Mouse (Mus musculus): Measurements from ENCODE around the gene Cbx4.
A peak's percentile ranks its signal among the peaks of the same experiment; 100 is the strongest.

The Cbx4 gene

DNA sequence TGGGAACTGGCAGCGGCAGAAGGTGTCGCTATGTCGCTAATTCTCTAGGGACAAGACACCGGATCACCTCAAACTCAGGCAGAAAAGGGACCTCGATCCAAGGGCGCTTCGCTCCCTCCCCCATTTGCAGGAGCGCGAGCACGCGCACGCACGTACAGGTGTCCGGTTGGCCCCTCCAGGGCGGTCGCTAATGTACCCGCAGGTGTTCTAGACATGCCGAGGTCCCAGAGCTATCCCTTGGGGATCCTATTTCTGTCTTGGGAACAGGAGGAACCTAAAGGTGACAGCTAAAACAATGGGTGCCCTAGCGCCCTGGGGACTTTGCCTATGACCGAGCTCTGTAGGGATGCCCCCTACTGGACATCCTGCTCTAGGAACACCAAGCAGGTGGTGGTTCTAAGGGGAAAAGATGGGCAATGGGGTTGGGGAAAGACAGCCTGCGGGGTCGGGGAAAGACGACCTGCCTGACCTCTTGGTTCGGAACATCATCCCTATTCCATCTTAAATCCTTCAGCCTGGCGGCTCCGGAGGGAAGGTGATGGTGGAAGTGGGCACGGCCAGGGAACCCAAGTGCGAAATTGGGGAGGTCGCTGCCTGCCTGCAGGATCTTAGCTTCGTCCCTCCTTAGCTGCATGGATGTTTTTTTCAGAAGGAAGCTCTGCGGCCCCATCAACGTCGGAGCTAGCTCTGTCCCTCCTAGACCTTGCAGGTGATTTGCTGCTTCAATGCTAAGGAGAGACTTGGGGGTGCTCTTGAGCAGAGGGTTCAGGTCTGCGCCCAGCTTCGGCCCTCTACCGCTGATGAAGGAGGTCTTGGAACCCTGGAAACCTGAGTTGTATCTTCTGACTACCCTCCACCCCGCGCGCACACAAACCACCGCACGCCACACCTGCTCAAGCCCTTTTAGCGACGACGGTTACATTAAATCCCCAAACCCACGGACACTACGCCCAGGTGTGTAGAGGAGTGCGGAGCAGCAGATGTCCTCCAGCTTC, 31.4 kb downstream of the Cbx4 start:
- DNase-seq: peak; percentile 41

DNA sequence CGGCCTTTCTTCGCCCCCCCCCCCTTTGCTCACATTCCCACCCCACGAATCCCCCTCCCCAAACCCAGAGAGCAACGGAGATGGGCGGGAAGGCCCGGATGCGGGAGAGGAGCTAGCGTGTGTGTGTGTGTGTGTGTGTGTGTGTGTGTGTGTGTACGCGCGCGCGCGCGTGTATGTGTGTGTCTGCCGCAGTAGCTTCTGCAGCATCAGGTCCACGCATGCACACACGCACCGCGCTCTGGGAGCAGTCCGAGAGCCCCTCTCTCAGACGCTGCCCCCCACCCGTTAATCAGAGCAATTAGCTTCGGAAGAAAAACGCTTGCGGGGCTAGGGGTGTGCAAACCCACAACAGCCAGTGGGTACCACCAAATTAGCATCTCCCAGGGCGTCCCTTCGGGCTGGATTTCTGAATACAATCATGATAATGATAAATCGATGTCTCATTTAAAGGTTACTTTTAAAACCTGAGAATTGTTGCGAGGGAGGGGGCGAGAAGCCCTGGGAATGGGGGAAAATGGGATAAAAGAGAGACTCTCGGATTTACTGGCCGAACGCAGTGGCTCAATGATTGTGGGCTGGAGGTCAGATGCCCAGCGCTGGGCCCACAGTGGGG, 32.2 kb downstream of the Cbx4 start:
- DNase-seq: no peak

DNA sequence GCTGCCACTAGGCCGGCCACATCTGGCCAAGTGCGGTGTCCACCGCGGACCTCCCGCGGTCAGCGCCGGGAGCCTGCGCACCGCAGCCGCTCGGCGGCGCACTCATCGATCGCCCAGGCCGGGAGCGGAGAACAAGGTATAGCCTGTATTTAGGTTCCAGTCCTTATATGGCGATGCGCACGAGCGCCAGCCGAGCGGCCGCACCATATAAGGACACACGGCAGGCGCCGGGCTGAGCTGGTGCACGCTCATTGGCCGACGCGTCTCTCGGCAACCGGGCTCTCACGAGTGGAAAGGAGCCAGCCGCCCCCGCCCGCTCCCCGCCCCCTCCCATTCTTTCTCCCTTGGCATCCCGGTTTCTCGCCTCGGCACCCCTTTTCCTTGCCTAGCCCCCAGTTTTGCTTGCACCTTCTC, 32.8 kb downstream of the Cbx4 start:
- peak; percentile 64 for DNase-seq

GRCm38 (mm10) chr11:119052661-119053256, 33.3 kb downstream of the Cbx4 start:
- DNase-seq: peak; percentile 56

DNA sequence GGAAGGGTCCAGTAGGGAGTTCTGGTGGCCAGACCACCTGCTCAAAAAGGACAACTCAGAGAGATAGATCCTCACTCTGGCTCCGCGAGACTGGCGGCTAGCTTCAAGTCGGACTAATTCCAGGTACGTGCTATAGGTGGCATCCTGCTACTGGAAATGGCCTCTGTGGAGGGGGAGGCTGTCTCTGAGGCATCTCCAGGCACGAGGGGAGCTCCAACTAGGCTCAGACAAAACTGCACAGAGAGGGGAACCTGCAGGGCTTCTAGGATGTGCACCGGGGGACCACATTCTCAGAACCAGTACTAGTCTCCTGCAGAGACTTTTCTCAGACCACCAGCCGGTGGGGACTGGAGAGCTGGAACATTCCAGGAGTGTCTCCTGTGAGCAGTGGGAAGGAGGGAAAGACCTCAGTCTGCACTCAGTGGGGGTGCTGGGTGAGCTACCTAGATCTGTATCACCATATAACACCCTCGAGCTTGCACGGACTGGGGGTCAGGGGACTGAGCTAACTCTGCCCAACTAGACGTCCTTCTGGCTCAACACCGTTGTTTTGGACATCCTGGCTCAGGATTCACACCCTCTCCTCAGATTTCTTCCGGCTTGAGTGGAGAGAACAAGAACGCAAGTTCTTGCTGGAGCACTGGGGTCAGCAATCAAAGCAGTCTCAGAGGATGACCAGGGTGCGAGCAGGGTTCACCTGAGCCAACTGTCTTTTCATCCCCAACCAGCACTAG, 33.9 kb downstream of the Cbx4 start:
- peak; percentile 65 for DNase-seq

DNA sequence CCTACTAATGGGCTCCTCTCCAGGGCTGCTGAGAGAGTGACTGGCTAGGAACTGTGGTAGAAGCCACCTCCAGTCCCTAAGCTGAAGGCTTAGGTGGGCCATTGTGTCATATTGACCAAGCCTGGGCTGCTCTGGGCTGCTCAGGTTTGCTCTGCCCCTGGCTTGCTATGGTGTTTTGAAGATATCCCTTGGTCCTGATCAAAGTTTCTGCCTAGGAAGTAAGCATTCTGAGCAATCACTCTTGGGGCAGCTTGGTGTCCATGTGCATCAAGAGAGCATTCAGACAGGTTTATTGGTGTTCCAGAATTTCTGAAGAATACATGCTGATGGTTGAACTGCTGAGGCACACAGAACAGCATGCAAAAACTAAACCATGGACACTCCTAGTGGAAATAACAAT, 34.6 kb downstream of the Cbx4 start:
- no peak for DNase-seq

- no peak for DNase-seq
These were observed 35.7 kb downstream of the Cbx4 start for GRCm38 (mm10) chr11:119050361-119050760.

DNA sequence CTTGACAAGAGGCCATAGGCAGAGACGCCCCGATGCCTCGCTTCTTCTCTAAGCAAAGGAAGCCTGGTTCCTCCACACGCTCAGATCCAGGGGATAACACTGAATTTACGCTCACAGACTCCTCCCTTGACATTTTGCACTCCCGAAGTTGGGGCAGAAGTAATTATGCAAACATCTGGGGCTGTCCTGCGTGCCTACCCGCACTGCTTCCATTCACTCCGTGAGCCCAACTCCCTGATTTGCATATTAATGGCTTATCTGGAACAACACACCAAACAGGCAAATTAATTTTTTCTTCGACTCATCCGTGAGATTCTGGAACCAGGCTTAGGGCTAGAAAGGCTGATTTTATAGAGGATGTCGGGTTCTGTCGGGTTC, 37.9 kb downstream of the Cbx4 start:
- no peak for DNase-seq

DNA sequence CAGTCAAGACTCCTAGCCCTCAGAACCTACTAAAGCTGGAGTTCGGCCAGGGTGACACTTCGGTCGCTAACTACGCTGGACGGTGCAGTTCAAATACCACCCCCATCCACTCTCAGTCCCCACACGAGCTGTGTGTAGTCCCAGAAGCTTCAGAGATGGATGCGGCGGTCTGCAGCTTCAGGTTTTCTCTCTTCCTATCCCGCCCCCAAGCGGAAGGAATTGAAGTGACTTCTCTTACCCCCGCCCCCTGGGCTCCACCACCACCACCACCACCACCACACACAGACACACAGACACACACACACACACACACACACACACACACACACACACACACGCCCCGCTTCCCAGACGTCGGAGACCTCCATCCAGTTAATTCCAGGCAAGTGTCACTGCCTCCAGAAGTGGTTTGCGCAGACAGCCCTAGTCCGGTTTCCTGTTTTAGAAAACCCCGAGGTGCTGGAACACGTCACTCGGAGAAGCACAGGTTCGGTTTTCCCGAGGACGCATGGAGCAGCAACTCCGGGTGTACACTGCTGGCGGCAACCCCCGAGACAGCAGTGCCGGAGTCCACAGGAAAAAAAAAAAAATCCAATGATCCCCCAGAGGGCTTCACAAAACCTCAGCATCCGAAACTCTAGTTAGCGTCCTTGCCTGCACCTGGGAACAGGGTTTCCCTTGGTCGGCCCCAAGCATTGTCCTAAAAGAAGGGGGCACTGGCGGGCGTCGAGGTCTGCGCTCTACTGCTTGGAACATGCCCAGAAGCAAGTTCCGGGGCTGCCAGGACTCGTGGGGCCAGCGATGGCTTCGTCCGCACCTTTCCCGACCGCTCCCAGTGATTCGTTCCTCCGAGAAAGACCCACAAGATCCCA, 38.5 kb downstream of the Cbx4 start:
- DNase-seq: no peak

GRCm38 (mm10) chr11:119046601-119047245, 39.3 kb downstream of the Cbx4 start:
- no peak for DNase-seq

DNA sequence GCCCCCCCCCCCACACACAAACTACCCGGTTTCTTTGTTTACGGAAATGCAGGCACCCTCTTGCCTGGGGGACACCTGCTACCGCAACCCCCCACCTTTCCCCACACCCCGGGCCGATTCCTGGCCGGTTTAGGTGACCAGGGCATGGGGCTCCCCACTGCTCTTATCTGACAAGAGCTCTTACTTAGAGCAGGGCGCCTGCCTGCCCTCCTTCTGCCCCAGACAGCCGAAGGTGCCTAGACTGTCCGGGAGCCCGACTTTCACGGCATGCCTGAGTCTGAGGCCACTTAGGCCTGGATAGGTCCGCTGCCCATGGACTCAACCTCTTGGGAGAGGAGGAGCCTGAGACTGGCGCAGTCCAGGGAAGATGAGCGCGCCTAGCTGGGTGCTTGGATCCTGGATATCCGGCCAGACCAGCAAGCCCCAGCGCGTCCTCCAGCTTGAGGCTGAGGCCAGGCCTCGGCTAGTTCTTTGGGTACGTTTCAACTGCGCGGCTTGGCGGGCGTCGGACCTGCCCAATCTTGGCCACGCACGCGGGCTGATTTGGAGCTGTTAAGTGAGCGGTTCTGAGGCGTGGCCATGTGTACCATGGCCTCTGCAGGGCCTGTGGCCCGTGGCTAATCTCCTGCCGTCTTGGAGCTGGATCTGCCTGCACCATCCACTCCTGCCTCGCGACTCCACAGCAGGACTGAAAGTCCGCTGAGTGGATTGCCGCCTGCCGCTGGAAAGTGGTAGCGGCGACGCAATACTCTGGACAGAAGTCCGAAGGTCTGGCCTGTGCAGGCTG, 41.3 kb downstream of the Cbx4 start:
- peak; percentile 32 for DNase-seq

GRCm38 (mm10) chr11:119043761-119044550, 42.1 kb downstream of the Cbx4 start:
- DNase-seq: peak; percentile 46

- DNase-seq: no peak
These were observed 42.8 kb downstream of the Cbx4 start for GRCm38 (mm10) chr11:119043273-119043540.

DNA sequence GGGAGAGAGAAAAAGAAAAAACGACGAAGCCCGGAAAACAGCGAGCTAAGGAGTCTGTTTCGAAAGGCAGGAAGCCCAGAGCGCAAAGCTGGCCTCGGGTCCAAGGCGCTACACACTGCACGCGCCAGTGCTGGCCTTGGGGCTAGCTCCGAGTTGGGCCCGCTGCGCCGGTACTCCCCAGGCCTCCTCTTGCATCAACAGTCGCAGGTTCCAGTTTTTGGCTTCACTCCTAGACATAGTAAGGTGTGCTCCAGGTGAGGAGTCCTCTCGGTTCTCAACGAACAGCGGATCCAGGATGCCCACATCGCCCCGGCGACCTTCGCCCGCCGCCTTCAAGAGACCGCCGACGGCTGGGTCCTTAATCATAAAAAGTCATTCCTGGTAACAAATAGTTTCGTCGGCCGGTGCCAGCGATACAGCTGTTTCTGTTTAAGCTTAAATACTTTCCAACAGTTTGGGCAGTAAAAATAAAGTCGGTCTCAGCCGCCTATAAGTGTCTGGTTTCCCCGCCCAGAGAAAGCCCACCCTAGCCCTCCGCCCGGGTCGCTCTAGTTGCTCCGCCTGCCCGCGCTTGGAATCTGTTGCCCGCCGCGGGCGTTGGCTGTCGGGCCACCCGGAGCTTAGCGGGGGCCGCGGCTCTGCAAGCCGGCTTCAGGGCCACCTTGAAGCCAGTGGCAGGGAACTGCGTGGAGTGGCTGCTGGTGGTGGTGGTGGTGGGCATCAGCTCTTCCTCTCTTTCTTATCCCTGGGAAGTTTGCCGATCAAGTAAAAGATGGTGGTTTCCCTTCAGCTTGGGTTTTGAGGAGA, 43.4 kb downstream of the Cbx4 start:
- DNase-seq: peak; percentile 57

DNA sequence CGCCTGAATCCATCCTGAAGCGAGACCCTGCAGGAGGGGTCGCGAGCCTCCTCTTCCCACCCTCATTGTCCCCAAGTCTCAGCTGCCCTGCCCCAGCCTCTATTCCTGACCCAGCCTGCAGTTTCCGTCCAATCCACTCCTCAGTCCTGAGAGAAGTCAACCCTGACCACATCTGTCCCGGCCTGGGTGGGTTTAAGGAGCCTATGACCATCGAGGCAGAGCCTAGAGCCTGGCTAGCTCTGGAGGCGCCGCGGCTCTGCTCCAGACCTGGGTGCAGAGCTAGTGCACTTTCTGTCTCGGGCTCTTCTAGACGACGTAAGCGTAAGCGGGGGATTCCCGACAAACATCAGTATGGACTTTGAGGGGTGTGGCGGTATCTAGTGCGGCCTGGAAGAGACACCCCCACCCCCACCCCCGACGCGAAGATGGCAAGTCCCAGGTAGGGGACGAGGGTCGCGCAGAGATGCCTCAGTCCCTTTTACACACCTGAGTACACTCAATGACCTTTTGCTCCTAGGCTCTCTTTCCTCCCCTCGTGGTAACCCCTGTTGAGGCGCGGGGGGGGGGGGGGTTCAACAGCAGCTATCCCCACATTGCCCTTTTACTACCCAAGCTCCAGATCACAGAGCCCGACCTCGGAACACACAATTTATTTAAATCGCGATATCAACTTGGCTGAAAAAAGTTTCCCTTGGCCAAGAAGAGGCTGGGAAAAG, 44.1 kb downstream of the Cbx4 start:
- DNase-seq: no peak

DNA sequence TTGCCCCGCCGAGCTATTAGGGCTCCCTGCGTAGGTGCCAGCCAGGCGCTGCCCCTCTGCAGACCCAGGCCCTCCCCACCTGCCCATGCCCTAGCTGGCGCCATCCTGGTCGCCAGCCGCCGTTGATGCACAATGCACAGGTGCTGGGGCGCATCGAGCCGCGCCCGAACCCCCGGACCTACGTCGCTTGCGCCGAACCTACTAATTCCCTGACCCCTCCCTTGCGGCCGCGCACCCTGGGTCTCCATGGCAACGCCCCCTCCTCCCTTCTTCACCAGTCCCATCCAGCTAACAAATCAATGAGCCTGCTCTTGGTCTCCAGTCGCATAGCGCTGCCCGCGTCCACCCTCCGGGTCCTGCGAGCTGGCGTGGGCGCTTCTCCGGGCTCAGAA, 44.7 kb downstream of the Cbx4 start:
- DNase-seq: no peak

DNA sequence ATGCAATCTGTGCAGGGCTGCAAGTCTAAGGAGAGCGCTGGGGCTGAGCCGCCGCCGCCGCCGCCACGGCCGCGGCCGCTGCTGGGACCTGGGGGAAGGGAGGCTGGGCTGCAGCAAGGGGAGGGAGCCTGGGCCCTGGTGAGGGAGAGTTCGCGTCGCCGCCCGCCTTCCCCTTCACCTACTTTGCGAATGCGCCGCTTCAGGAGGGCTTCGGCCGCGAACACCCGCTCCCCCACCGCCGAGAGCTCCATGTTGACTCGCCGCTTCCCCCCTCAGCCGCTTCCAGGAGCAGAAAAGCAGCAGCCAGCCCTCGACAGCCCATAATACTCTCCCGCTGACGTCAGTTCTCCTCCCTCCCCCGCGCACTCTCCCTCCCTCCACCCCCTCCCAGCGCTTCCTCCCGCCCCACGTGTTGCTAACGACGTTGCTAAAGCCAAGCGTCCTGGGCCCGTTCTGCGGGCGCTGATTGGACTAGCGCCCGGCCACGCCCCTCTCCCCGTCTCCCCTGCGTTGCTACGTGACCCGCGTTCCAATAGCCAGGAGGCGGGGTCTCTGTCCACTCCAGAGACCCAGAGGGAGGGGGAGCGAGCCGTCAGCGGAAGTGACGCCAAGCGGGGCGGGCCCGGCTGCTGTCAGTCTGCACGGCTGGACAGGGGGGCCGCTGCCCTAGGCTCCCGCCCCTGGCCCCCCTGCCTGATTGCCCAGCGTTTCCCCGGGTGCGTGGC, 45.3 kb downstream of the Cbx4 start, which contains the start of gene Cbx8:
Cbx8 (minus strand) TSS at position 370 of the 725 bp plus-strand sequence.
- DNase-seq: peak; percentile 100
